Mouse (Mus musculus): ENCODE results near the gene Hpdl.

The Hpdl gene

DNA sequence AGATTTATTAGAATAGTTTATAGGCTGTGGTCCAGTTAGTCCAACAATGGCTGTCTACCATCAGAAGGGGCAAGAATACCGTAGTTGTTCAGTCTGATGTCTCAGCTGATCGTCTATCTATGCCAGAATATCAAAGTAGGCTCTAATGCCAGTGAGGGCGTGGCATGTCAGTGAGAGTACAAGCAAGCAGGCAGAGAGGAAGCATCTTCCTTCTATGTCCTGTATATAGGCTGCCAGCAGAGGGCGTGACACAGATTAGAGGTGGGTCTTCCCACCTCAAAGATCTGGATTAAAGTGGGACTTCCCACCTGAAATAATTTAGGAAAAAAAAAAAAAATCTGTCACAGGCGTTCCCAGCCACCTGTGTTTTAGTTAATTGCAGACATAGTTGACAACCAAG is 21.6 kb downstream of the Hpdl start:
- in situ Hi-C loops (cut with MboI, MseI), result no loop called here

DNA sequence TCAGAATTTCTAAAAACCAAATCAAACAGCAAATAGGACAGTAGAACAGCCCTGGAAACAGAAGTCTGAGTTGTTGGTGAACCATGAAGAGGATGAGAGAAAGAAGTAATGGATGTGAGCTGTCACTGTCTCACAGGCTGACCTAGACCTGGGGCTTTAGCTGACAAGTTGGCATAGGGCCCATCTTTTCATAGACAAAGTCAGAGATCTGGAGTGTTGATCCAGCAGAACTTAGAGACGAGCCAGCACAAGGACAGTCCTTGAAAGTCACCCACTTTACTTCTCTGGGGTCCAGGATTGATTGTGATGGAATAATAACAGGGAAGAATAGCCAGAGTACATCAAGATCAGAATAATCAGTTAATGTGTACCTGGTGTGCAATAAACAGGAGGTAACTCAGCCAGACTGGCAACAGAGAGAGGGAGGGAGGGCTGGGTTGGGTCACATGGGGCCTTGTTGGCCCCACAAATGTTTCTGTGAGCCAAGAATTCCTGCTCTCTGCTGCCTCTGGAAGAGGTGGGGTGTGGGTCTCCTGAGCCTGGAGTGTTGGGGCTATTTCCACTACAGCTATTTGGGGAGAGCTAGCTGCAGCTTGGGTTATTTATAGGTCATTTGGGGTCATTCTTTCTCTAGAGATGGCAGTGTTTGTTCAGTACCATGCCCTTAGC is 24.9 kb downstream of the Hpdl start:
- in situ Hi-C loops (cut with MboI, MseI), result no loop called here

DNA sequence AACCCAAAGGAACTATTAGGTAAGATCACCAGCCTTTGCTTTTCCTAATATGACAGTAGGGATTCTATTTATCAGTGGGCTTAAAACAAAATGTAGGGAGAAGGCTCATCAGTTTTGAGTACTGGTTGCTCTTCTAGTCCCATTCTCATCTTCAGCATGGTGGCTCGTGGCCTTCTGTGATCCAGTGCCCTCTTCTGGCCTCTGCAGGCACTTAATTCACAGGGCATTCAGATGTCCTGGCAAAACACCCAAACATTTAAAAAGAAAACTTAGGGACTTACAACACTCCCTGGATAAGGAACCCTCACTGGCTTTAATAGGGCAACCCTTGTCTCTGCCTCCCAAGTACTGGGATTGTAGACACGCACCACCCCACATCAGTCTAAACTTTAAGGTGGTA is 27.2 kb downstream of the Hpdl start:
- in situ Hi-C loops (cut with MboI, MseI), result no loop called here

DNA sequence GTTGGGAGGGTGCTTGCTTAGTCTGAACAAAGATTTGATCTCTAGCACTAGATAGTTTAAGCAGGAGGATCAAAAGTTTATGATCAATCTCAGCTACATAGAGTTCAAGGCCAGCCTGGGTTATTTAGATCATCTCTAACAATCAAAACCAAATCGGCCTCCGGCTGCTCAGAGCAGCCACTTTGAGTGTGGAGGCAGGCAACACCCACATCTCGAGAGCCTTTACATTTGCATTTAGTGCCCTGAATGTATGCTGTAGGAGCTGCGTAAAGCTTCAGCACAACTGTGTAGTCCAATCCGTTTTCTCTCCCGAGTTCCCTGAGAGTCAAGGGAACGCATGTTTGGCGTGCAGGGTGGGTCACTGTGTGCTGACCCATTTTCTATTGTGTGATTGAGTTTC is 29.1 kb downstream of the Hpdl start:
- in situ Hi-C loops (cut with MboI, MseI), result no loop called here

DNA sequence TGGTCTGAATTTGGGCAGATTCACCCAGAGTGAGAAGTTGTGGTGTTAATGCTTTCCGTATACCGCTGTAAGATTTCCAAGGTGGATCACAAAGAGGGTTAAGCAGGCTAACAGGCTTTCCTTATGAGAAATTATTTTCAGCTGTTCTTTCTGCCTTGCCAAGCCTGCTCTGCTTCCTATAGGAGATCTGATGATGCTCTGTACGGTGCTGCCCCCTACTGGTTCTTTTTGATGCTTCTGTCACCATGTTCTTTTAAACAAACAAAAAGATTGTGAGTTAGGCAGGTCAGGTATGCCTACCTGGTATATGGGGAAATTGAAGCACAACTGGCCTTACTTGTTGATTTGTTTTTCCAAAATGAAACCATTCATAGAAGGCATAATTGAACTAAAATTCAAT is 32.6 kb downstream of the Hpdl start:
- in situ Hi-C loops (cut with MboI, MseI), result loop anchor here (5.0 kb wide), 1 partner anchor 67 kb away; the partner anchor contains the start of gene Tesk2

DNA sequence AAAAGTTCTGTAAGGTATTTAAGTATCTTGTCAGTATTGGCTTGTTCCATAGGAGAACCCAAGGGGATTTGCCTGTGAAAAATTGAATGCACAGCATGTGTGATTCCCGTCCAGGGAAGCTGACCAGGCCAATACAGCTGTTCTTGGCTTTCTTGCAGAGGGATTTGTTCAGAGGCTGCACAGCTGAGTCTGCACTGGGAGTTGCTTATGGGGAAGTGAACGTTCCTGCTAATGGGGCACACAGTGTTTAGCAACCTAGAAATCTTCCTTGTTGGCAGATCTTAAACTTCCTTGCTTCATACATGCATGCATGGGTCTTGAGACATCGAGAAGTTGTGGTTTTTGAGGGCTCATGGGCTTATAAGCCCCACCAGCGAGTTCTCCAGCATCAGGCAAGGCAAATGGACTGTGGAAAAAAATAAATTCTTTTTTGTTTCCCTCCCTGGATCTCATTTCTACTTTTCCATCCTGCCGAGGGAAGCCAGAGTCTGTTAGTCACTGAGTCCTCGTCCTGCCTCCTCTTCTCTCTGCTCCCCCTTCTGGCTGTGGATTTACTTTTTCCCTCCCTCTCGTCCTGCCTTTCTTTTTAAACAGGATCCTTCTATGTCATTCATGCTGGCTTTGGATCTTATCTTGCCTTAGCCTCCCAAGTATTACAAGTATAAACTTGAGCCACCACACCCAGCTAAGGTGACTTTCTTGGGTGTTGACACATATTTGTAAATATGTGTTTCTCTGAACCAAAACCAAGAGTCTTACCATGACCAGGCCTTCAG is 33.3 kb downstream of the Hpdl start:
- in situ Hi-C loops (cut with MboI, MseI), result loop anchor here (5.0 kb wide), 1 partner anchor 66 kb away; the partner anchor contains the start of gene Tesk2

DNA sequence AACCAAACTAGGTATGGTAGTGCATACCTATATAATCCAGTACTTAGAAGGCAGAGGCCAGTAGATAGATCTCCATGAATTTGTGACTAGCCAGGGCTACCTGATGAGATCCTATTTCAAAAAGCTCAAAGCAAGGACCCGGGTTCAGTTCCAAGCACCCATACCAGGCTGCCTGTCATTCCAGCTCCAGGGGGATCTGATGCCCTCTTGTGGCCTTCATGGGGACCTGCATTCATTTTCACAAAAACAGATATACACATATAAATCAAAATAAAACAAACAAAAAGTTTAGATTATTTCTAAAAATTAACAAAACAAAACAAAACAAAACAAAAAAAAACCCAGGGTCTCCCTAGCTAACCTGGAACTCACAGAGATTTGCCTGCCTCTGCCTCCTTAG is 34.9 kb downstream of the Hpdl start:
- in situ Hi-C loops (cut with MboI, MseI), result loop anchor here (5.0 kb wide), 1 partner anchor 64 kb away; the partner anchor contains the start of gene Tesk2

DNA sequence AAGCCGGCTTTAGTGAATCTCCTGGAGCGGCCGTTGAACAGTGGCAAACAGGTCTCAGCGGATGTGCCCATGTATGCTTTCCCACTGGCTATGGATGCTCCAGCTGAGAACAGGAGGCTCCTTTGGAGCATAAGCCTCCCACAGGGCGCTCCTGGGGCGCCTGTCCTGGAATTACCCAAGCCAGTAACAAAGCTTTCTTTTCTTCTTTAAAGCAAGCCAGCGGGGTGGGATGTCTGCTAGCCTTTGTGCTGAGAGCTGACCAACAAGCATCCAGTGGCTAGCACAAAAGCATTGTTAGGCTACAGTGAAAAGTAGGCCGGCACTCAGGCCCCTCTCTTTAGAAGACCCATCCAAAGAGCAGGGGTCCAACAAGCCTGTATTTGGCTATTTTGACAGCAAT is 39.3 kb downstream of the Hpdl start:
- in situ Hi-C loops (cut with MboI, MseI), result no loop called here

DNA sequence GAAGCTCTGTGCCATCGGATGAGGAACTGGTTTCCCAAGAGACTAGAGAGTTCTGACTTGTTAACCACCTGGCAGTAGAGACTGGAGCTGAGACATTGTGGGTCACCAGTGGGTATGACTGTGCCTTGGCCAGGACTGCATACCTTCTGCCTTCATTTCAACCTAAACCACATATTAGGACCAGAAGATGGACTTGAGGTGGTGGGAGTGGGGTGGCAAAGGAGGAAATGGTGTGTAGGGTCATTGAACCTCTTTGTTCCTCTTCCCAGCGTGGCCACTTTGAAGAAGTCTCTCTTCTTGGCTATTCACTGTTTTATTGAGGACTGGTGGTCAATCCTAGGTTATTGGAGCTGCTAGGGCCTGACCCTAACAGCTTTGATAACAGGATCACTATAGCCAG is 40.1 kb downstream of the Hpdl start:
- in situ Hi-C loops (cut with MboI, MseI), result no loop called here

DNA sequence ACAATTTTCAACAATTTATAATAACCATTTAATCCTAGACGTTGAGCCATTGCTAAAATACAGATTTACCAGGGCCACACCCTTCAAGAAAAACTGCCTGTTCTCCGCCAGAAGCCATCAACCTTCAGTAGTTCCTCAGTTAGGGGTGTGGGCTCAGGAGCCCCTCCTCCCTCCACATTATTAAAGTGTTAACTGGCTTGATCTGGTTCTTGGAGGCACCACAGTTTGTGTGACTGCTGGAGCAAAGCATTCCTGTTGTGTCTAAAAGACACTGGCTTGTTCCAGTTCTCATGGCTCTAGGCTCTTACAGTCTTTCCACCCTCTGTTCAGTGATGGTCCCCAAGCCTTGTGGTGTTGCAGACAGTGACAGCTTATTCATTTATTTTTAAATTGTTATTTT is 41.0 kb downstream of the Hpdl start:
- in situ Hi-C loops (cut with MboI, MseI), result no loop called here

DNA sequence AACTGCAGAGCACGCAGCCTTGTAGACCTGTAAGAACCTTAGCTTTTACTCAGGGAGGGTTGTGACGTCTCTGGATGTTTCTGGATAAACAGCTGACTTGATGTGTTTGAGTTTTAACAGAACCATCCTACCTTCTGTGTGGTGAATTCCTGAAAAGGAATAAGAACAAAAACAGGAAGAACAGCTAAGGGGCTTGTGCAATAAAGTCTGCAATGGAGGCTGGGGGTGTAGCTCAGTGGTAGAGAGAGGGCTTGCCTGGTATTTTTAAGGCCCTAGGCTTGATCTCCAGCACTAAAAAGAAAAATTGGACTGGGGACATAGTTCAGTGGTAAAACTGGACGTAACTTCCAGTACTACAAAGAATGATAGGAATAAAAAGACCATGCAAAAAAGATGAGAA is 44.4 kb downstream of the Hpdl start:
- in situ Hi-C loops (cut with MboI, MseI), result no loop called here

DNA sequence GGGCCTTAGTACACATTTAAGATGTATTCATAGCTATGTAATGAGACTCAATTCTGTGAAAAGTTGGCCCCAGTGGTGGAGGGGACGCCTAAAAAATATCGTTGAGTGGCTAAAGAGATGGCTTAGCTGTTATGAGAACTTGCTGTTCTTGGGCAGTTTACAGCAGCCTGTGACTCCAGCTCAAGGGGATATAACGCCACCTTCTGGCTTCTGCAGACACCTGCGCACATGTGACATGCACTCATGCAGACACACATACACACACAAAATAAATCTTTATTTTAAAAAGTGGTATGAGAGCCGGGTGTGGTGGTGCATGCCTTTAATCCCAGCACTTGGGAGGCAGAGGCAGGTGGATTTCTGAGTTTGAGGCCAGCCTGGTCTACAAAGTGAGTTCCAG is 45.1 kb downstream of the Hpdl start:
- in situ Hi-C loops (cut with MboI, MseI), result no loop called here

Measured in regulatory T cell (primary cell).